Mouse (Mus musculus) kidney, adult 18-20 months (tissue): ENCODE data around the gene Sbno2.

Source experiments
- DNase-seq: peaks from one replicate; pipeline ENCODE4 v3.0.0; 2021

Gene Sbno2

DNA sequence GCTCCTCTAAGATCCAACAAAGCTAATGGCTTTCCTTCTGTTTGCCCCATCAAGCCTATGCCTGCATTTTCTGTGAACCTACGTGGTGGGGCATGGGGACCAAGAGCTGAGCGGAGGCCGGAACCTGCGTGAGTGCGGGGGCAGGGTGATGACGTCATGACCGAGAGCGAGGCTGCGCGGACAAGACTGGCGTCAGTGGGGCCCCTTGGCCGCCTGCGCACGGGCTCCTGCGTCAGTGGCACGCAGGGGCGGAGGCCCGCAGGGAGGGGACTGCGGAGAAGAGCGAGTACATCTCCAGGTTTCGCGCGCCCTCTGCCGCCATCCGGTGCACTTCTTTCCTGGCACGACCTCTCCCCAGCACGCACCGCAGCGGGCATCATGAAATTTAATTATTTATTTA, 35.9 kb upstream of the Sbno2 start:
- peak; percentile 95 for DNase-seq

DNA sequence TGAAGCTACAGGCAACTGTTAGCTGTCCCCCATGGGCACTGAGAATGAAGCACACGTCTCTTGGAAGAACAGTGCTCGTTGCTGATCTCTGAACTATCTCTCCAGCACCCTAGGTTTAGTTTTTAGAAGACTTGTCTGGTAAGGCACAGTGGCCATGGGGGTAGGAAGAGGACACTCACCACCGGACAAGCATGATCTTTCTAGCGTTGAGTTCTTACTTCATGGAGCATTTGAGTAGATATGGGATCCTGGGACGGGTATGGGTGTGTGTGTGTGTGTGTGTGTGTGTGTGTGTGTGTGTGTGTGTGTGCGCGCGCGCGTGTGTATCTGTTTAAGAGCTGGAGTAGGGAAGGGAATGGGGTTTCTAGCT, 35.3 kb upstream of the Sbno2 start, which contains the start of gene Cbarp:
TSS of gene Cbarp (minus strand) at position 170 of the 370 bp plus-strand sequence.
- no peak for DNase-seq

DNA sequence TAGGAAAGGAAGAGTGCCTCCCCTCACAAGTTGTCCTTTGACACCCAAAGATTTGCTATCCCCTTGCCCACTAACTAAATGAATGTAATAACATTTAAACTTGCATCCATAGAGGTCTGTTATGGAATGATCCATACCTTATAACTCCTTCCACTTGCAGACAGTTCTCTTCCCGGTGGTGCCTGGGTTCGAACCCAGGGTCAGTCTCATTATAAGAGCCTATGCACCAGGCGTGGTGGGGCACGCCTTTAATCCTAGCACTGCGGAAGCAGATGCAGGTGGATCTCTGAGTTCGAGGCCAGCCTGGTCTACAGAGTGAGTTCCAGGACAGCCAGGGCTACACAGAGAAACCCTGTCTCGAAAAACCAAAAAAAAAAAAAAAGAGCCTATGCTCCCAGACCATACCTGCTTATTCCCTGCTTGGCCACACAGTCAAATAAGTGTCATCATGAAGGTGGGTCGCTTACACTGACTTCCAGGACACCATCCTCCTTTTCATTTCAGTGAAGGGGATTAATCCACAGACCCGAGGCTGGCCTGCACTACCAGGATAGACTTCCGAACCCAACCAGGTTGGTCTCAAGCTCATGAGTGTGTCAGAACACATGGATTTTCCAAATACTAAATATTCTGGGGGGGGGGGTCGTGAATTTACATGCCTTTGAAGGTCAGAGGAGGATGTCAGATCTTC, 34.7 kb upstream of the Sbno2 start:
- DNase-seq, result no peak

DNA sequence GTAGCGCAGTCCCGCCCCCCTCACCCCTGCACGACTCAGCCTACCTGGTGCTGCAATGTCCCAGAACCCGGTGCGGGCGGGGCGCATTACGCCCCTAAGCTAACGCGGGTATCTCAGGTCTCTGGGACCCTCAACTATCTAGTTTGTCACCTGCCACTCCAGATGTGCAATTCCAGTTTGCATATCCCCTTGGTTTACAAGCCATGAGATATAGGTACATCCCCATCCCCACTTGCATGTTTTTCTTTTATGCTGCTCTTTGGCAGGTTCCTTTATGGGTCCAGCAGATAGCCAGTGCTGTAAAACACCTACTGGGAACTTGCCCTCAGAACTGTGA, 34.0 kb upstream of the Sbno2 start:
- DNase-seq, result no peak

DNA sequence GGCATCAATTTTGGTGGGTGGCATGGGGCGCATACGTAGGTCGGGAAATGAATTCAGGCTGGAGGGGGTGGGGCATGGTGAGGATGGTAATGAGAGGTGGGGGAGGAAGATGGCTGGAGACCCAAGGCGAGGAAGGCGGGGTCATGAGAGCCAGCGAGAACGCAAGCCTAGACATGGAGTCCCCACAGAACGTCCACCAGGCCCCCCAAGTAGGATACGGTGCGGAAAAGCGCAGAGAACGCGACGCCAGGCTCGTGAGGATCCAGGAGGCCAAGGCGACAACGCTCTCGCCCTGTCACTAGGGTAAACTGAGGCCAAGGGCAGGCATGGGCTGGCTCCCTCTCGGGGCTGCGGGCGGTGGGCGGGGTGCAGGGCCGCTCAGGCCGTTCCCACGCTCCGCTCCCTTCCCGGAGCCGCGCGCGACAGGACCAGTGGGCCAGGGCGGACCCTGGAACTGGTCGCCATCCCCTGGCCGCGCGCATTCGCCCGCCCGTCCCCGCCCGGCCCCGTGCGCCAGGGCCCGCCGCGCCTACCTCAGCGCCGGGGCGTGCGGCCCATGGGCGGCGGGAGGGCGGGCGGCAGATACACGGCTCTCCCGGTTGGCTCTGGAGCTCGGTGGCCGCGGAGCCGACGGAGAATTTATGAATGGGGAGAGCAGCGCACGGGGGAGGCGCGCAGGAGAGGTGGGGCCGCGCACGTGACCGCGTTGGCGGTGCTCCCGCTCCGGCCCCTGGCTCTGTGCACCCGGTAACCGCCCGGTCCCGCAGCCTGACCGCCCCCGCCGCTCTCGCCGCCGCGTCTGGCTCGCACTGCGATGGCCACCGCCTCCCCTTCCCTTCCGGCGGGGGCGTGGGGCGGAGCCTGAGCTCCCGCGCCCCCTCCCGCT, 33.4 kb upstream of the Sbno2 start, which contains the start of gene Atp5d:
TSS of gene Atp5d (plus strand) at position 80 of the 886 bp plus-strand sequence.
- DNase-seq, result peak; percentile 74

DNA sequence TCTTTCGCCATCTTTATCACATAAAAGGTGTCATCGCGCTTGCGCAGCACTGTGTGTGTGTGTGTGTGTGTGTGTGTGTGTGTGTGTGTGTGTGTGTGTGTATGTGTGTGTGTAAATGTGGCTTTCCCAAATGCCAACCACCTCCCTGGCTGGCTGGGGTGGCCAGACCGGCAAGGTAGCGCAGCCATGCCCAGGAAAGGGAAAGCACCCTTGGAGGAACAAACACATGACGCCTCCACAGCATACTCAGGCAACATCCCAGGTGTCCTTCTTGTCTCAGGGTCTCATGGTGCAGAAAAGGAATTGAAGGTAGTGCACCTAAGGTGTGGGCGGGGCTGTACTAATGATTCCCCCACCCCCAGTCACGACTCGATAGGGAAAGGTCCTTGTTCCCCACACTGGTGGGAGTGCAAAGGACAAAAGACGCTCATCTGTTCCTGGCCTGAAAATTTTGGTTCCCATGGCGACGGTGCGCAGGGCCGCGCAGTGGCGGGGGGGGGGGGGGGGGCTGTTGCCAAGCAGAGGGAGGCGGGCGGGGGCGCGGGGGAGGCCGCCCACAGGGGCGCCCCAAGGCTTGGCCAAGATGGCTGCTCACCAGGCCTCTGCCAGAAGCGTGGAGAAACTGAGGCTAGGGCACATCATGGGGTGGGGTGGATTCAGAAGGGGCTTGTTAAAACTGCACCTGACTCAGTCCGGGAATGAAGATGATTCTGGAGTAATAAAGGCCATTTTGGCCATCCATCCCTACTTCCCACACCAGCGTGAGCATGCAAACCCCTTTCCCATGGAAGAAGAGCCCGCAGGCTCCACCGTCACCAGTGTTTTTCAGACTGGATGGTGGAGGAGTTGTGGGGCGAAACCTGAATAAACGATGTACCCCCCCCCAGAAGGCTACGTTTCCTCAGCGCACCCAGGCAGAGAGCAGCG, 32.5 kb upstream of the Sbno2 start:
- DNase-seq, result no peak

DNA sequence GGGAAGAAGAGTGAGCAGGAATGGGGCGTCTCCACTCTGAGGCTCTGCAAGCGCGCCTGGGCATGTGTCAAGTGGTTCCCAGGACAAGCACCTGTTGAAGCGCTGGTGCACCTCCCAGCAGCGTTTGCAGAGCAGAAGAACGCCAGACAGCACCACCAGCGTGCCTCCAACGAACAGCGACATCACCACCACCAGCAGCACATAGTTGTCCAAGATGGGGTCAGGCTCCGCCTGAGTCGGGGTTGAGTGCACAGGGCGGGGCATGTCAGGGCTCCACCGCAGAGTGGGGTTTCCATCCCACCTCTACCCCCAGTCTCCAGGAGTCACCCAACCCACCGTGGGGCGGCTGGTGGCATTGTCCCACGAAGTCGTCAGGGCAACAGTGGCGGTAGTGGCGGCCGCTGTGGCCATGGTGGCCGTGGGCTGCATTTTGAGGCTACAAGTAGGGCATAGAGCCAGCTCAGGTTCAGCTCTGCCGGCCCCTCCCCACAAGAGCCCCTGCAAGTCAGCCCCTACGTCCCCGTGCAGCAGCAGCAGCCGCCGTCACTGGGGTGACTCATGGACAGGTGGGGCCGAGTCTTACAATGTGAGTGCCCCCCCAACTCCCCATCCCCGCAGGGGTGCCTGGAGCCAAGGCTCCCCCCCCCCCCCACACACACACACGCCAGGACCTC, 31.7 kb upstream of the Sbno2 start:
- DNase-seq, result no peak

DNA sequence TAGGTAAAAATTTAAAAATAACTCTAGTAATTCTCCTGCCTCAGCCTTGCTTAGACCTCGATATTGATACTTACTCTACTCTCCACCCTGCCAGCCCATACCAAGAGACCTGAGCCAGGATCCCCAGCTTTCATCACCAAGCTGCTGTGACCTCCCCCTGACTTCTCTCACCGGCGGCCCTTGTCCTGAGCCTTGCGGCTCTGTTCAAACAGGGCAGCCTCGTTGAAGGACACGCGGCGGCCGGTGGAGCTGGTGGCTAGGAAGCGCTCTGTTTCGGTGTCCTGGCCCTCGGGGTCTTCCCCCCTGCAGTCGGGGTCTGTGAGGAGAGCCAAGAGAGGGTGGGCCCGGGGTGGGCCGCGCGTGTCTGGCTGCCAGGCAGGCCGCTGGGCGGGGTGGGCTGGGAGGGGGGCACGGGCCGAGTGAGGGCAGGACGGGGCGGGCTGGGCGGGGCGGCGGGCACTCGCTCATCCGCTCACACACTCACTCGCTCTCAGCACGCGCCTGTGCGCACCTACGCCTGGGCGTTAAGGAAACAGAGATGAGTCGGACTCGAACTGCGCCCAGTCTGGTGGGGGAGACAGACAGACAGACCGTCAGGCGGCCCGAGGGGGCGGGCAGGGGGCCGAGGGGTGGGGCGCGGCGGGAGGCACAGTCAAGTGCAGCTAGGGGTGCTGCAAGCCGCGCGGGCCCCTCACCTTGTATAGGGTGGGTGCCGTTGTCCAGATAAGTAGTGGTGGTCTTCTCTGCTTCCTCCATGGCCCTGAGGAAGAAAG, 31.0 kb upstream of the Sbno2 start:
- DNase-seq, result no peak

DNA sequence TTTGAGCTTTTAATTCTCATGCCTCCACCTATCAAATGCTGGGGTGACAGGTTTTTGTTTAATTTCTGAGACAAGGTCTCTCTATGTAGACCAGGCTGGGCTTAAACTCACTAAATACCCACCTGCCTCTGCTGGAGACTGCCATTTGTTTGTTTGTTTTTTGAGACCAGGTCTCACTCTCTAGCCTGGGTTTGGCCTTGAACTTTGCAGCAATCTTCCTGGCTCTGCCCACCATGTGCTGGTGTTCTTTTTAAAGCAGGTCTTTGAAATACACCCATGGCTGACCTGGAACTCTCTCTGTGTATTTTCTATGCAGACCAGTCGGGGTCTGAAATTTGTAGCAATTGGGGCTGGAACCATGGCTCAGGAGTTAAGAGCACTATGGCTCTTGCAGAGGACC, 30.3 kb upstream of the Sbno2 start:
- DNase-seq, result no peak

DNA sequence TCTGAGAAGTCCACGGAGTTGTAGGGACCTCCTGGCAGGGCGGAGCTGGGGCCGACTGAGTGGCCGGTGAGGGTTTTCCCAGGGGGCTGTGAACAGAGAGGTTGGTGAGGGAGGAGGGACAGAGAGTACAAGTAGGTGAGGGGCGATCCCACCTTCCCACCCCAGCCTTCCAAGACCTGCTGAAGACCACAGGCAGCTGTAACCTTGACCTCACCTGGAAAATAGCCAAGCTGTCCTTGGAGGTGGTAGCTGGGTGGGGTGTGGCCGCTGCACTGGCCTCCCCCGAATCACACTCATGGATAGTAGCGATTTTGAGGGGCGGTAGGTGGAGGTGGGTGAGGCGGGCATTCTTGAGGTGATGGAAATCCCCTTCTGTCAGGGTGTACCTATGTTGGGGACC, 29.8 kb upstream of the Sbno2 start:
- DNase-seq, result no peak

DNA sequence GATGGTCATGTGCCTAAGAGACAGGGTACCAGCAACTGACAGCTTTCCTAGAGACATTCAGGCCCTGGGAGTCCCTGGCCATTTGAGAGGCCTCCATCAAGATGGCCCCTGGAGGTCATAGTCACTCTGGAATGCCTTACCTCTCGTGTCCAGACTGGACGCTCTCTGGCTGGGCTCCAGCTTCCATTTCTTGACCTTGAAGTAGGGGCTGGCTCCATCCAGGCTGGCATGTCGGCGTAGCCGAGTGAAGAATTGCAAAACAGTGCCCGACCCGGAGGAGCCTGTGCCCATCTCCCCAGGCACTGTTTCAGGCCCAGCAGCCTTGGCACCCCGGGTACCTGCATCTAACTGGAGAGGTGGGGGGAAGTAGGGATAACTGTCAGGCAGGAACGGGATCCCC, 29.1 kb upstream of the Sbno2 start:
- no peak for DNase-seq

DNA sequence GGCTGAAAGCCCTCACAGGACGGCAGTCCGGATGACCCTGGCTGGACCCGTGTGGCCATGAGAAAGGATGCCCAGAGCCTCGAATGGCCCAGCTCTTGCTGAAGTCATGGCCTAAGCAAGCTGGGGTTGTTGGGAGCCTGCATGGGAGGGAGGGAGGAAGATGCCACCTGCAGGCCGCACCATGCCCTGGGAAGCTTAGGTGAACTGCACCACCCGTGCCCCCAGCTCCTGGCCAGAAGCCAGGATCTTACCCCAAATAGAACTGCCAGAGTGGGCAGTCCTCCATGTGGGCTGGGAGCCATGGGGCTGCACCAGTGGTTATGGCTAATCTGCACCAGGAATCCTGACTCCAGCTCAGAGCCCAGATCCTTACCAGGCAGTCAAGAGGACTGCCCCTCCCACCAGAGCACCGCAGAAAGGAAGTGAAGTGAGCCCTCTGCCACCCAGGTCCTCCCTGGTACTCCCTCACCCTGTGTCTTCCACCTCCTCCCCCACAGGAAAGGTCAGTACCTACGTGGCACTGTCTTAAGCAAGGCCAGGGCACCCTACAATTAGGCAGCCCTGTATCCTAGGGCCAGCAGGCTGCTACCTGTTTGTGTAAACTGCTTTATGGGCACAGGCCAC, 28.0 kb upstream of the Sbno2 start:
- DNase-seq, result no peak

DNA sequence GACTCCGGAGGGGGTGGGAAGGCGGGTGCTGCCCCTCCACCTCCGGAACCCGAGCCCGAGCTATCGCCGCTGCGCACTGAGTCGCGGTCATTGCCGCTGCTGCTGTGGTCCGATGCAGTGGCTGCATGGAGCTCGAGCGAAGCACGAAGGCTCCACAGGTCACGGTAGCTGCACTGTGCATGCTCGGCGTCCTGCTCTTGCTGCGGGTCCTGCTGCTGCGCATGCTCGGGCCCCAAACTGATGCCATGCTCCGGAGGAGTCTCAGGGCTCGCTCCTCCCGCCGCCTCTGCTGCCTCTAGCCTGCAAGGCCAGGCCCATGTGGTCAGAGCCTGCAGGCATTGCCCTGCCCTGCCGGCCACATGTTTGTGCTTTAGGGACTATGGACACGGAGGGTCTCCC, 26.6 kb upstream of the Sbno2 start:
- DNase-seq, result no peak

DNA sequence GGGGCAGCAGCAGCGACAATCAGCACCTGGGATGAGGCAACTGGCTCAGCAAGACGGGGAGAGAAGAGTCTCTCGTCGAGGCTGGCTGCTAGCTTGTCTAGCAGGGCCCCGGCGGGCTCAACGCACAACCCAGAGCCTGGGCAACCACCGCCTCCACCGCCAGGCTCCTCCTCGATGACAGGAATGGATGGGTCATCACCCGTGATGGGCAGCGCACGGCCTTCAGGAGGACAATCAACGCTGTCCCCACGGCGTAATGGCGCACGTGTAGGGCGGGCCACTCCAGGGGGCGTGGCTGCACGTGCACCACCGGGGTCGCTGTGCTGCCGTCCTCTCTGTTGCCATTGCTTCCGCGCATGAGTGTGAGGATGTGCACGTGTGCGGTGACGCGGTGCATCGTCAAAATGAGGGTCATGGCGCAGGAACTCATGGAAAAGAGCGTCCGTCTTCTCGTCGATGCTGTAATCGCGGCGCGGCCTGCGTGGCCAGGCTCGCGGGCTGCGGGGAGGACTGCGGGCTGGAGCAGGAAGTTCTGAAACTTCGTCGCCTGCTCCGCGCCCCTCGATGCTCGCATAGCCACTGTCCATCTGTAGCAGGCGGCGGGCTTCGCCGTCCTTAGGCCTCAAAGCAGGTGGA, 26.1 kb upstream of the Sbno2 start:
- DNase-seq, result no peak

DNA sequence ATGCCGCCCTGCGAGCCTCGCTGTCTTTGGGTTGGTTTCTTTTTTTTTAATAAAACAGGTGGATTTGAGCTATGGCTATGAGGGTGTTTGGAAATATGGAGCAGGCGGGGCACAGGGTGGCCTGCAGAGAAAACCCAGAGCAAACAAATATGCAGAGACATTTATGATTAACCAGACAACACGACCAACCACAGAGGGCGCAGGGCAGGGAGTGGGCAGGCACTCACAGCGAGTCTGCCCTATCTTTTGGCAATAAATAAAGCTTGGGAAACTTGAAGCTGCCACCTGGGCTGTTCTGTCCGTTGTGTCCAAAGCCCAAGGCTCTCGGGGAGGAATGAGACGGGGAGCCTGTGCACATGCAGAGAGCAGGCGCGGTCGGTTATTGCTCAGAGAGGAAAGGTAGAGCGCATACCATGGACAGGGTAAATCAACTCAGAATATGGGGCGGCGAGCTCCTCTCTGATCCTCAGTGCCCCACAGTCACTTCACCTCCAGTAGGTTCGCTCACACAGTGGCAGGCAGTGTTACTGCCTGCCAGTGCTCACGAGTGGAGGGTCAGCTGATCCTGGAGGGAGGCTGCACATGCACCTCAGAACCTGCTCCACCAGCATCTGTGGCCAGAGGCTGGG, 25.1 kb upstream of the Sbno2 start:
- DNase-seq, result peak; percentile 74

DNA sequence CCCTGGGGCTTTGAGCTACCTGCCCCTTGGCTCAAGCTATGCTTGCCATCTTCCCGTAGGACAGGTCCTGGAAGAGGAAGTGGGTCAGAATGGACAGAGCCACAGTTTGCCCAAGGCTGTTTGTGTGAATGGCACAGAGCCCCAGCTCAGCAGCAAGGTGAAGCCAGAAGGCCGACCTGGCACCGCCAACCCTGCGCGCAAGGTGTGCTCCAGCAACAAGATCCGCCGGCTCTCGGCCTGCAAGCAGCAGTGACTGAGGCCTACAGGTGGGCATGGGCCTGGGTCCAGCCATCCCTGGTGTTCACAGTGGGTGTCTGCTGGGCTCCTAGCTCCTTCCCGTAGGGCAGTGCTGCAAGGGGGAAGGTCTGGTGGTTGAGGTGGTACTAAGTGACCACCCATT, 24.5 kb upstream of the Sbno2 start:
- peak; percentile 29 for DNase-seq

DNA sequence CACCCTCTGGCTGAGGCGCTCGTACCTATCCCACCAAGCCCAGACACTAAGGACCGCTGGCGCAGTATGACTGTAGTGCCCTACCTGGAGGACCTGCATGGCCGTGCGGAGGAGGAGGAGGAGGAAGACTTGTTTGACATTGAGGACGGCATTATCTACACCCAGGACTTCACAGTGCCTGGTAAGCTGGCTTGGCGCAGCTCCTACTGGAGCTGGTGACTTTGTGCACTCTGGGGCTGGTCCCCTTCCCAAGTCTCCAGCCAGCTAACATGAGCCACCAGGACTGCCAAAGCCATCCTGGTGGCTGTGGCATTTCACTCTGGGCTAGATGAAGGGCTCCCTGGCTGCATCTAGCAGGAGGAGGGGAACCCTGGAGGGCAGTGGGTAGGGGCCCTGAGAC, 22.5 kb upstream of the Sbno2 start:
- no peak for DNase-seq

DNA sequence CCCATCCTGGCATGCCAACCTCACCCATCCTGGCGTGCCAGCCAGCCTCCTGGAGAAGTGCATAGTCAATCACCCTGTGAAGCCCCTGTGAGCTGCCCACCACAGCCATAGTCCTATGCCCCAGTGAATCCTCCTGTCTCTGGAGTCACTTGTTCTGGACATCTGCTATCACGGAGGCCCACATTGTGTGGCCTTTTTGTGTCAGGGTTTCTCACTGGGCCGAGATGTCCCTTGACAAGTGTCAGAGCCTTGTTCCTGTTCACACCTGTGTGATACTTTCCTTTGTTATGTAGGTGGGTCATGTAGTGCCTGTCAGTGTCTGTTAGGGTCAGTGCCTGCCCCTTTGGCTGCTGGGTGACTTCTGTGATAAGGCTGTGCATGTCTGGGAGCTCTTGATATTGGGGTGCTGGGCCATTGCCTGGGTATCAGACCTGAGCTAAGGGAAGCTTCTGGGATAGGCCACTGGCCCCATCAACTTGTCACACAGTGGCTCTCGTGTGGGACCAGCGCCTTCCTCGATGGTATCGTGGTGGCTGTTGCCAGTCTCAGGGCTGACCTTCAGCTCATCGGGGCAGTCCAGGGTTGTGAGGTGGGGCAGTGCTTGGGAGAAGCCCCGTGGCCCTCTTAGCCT, 18.7 kb upstream of the Sbno2 start:
- DNase-seq, result no peak

DNA sequence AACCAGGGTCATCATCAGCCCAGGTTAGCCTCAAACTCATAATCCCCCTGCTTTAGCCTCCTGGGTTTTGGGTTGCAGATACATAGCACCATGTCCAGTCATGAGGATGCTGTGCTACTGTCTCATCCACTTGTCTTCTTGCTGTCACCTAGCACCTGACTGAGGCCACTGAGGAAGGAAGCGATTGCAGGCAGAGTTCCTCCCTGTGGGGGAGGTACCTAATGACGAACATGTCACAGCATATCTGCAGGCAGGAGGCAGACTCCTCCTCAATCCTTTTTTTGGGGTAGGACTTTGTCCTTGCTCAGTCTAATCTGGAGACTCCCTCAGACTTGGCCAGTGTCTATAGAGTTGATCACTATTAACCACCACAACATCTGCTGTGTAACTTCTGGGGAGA, 16.3 kb upstream of the Sbno2 start:
- DNase-seq, result no peak

DNA sequence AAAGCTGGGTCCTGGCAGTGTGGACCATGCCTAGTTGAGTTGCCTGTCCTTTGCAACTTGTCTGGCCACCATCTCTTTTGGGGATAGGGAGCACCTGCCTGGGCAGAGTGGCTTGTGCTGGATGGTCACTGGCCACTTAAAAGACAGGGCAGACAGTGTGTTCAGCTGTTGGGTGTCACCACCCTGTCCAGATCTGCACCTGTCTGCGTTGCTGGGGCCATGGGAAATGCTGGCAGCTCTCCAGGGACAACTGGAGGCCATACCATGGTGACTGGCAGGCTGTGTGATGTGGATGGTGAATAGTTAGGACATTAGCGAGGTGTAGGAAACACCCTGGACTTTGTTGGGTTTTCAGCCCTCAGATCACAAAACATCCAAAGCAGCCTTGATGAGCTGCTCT, 14.8 kb upstream of the Sbno2 start:
- no peak for DNase-seq
